Mouse (Mus musculus): ENCODE data around the gene Gm4858.
A peak's percentile ranks its signal among the peaks of the same experiment; 100 is the strongest.
"Not testable (repeated sequence)": the region's sequence is repeated elsewhere in the genome, so short reads cannot be mapped to it uniquely, and the experiment has no call there.

The Gm4858 gene

GRCm38 (mm10) chr3:93068523-93068922 lies at the start of gene Gm4858:
Gene Gm4858, plus strand, starts transcription at chr3:93068823.
- not testable (repeated sequence) for DNase-seq (ENCODE audit: low read depth)

- no peak for DNase-seq (ENCODE audit: low read depth)
These were observed 49.7 kb upstream of the Gm4858 start, which contains the start of gene Lce1m for GRCm38 (mm10) chr3:93018960-93019359. Gene Lce1m, minus strand, starts transcription at chr3:93019060.

- no peak for DNase-seq (ENCODE audit: low read depth)
These were observed 47.5 kb upstream of the Gm4858 start for GRCm38 (mm10) chr3:93021171-93021570.

- no peak for DNase-seq (ENCODE audit: low read depth)
These were observed 45.0 kb upstream of the Gm4858 start for GRCm38 (mm10) chr3:93023411-93024184.

GRCm38 (mm10) chr3:93025486-93025885 lies 43.1 kb upstream of the Gm4858 start:
- DNase-seq (ENCODE audit: low read depth): no peak

GRCm38 (mm10) chr3:93031450-93031849 lies 37.2 kb upstream of the Gm4858 start:
- no peak for DNase-seq (ENCODE audit: low read depth)

- DNase-seq (ENCODE audit: low read depth): no peak
These were observed 18.4 kb upstream of the Gm4858 start for GRCm38 (mm10) chr3:93050182-93050581.

- DNase-seq (ENCODE audit: low read depth): peak; percentile 7
These were observed 15.7 kb upstream of the Gm4858 start for GRCm38 (mm10) chr3:93052826-93053474.

- DNase-seq (ENCODE audit: low read depth): no peak
These were observed 18.0 kb downstream of the Gm4858 start for GRCm38 (mm10) chr3:93086631-93087030.

GRCm38 (mm10) chr3:93093581-93093980 lies 25.0 kb downstream of the Gm4858 start:
- DNase-seq (ENCODE audit: low read depth): not testable (repeated sequence)

GRCm38 (mm10) chr3:93096447-93096846 lies 27.8 kb downstream of the Gm4858 start:
- no peak for DNase-seq (ENCODE audit: low read depth)

GRCm38 (mm10) chr3:93111668-93112067 lies 43.0 kb downstream of the Gm4858 start:
- no peak for DNase-seq (ENCODE audit: low read depth)

GRCm38 (mm10) chr3:93114481-93114880 lies 45.9 kb downstream of the Gm4858 start:
- no peak for DNase-seq (ENCODE audit: low read depth)

GRCm38 (mm10) chr3:93119101-93119500 lies 50.5 kb downstream of the Gm4858 start:
- DNase-seq (ENCODE audit: low read depth): no peak

All from c-Kit-positive CD71-negative TER-119-negative erythroid progenitor cells, embryonic 14.5 days (primary cell).